Mouse (Mus musculus) layer of hippocampus, adult 2 months (tissue): Measurements from ENCODE around the gene Map2k6. TPM values are rescaled to one million over a fixed set of nuclear protein-coding genes. Genes with fewer than 3 reads are reported as not detected.

Source experiments
- DNase-seq, 2 experiments: peaks; one replicate each; pipeline ENCODE4 v3.0.0; 2022; ENCODE audit warnings: low spot score in 2 of 2
- H3K27ac ChIP-seq: fragments of 200-600 bp; 2 replicates; pipeline ENCODE4 v1.8.1; 2022
- H3K4me3 ChIP-seq: fragments of 200-600 bp; 2 replicates; pipeline ENCODE4 v1.8.1; 2022; ENCODE audit warnings: mild to moderate bottlenecking
- CTCF ChIP-seq: fragments of 200-600 bp; conservative IDR thresholded peaks from 2 replicates; pipeline ENCODE4 v1.8.1; 2022; ENCODE audit warnings: antibody characterized with exemption, mild to moderate bottlenecking, moderate library complexity
- total RNA-seq, 2 experiments: library from RNA; stranded (reverse); gene quantifications; 2 replicates each; pipeline ENCODE4 v1.2.3; 2021

The Map2k6 gene
- total RNA-seq, 2 experiments from 2014 or later = 32.3 to 33.3 TPM

DNA sequence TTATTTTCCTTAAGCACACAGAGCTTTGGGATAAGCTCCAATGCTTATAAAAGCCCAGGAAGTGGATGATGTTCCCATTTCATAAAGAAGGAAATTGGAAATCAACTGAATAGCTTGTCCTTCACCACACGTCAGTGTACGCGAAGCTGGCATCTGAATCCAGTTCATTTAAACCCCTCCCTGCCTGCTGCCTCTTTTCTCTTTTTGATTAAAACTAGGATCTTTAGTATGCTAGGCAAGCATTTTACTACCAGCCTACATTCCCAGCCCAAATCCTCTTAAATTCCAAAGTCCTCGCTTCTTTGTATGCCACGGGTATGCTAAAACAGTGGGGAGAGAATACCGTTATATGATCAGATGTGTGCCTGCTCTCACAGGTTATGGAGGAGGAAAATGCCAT, 17.8 kb downstream of the Map2k6 start:
- peak; percentile 36 to 51 for DNase-seq
- Histone ChIP-seq H3K27ac (peak overlapping the region; percentile 80), H3K4me3 (no peak overlapping the region)
- TF ChIP-seq CTCF = no peak

DNA sequence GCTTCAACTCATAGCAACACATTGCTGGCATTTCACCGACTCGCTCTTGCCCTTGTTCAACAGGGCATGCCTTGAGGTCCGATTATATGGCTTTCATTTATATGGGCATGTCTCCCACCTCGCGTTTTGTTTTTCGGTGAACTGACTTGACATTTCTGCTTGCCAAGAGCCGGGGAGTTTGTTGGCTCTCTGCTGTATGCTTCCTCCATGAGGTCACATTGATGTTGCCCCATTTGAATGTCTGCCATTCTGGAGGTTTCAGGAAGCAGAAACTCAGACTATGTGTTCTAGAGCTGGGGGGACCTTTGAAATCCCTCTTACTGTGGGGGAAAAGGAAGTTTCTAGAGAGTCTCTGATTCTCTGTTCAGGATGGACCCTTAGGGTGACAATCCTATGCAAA, 21.5 kb downstream of the Map2k6 start:
- Histone ChIP-seq H3K4me3 (no peak overlapping the region), H3K27ac (no peak overlapping the region)
- no peak for TF ChIP-seq CTCF
- DNase-seq = no peak

DNA sequence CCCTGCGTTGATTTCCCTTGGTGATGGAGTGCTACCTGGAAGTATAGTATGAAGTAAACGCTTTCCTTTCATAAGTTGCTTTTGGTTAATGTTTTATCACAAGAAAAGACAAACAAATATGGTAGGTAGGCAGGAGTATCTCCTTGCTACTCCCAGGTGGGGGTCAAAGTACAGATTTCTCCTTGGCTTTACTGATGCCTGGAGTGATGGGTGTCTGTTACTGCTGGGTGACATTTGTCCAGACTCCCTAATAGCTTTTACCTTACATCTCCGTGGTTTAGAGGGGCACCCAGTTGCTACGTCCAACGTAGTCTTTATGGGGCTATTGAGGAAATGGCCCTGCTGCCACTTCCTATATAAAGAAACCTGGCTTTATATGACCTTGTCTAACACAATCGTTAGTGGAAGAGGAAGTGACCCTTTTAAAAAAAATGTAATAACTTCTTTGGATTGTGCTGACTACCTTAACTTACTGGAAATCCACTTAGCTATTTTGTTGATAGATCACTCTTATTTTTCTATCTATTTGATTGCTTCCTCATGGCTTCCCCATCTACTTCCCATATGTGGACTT, 27.7 kb downstream of the Map2k6 start:
- no peak for TF ChIP-seq CTCF
- no peak for DNase-seq
- Histone ChIP-seq H3K27ac (peak overlapping the region; percentile 49; the same call in 1 of the 2 replicates), H3K4me3 (no peak overlapping the region)

- no peak for TF ChIP-seq CTCF
- peak in 1 of 2 experiments; percentile 25 for DNase-seq
- H3K4me3 ChIP-seq = no peak overlapping the region; the same call in 1 of the 2 replicates
- peak overlapping the region; percentile 49 for H3K27ac ChIP-seq
These were observed 28.2 kb downstream of the Map2k6 start for GRCm38 (mm10) chr11:110427159-110427561.

DNA sequence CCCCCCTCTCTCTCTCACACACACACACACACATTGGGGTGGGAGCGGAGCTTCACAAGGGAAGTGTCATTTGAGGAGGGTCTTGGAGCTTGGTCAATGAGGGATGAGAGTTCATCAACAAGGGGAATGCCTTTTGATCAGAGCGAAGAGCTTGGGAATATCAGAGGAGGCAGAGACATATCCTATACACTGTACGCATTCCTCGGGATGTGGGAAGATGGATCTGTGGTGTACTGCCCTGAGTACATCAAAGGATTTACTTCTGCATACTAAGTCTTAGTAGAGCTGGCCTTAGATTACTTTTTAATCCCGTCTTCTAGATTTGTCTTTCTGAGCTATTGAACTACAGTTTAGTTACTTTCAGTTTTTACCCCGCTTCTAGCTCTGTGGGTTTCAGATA, 30.1 kb downstream of the Map2k6 start:
- Histone ChIP-seq H3K4me3 (no peak overlapping the region), H3K27ac (no peak overlapping the region)
- TF ChIP-seq CTCF = no peak
- no peak for DNase-seq

DNA sequence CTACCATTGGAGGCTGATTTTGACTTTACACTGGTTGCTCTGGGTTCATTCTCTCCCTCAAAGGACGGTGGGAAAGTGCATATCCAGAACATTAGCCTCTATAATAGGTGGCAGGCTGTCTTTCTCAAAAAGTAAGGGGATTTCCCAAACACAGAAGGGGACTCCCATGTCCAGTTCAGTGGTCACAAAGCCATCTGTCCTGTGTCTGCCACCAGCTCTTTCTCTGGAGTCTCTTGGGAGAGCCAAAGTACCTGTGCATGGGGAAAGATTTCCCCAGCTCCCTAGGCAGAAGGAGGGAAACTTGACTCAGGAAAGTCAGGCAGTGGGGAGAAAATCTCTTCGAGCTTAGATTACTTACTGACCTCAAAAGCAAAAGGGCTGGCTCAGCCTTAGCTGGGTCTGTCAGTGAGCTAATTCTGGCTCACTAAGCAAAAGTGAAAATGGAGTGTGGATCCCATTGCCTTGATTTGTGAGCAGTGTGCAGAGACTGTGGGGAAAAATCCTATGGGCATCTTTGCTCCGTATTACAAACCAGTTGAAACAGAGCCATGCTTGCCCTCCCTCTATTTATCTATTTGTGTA, 31.0 kb downstream of the Map2k6 start:
- TF ChIP-seq CTCF = no peak
- DNase-seq = no peak
- H3K4me3 ChIP-seq = no peak overlapping the region

DNA sequence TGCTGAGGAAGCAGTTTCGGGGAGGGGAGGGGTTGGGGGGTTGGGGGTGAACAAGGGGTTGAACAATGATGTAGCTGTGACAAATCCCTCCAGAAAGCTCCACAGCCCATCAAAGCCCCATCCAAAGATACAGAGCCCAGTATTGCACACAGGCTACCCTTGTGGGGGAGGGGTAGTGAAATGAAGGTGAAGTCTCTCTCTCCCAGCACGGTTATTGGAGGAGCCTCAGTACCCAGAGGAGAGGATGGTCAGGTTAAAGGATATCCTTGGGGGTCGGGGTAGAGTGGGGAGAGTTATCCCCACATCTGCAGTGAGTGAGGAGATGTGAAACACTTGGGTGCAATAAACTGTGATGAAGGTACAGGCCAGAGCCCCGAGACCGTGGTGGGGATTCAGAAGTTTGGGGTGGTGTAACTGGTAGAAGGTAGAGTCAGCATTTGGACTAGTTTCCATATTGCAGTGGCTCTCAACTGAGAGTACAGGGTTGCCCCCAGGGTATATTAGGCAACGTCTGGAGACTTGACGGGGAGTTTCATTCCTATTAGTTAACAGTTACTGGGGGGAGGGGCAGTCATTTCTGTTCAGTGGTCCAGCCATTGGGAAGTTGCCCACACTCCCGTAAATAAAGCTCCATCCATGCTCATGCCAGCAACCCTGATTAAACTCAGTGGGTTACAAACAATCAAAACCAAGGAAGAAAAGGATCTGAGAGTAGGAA, 37.1 kb downstream of the Map2k6 start:
- H3K27ac ChIP-seq = no peak overlapping the region
- DNase-seq = no peak
- H3K4me3 ChIP-seq = no peak overlapping the region
- TF ChIP-seq CTCF = no peak

More for the DNA sequence above, 31.0 kb downstream of the Map2k6 start:
- H3K27ac ChIP-seq = no peak overlapping the region

DNA sequence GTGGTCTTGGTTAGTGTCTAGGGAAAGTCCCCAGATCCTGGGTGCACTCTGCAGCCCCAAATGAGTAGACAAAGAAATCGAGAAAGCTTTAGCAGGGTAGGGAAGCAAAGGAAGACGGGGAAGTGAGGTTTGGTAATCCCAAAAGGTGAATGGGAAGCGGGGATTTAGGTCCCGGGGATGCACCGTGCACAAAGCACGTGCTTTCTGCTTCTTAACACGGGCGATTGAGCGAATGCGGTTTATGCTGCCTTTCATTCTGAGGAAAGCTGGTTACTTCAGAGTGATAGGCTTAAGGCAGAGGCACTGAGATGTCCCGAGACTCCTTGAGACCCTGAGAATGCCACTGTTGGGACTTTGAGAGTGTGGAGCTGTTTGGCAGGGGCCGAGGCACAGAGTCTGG, 38.1 kb downstream of the Map2k6 start:
- no peak overlapping the region for H3K4me3 ChIP-seq
- no peak overlapping the region for H3K27ac ChIP-seq
- TF ChIP-seq CTCF = no peak
- no peak for DNase-seq

- Histone ChIP-seq H3K4me3 (no peak overlapping the region), H3K27ac (no peak overlapping the region)
- no peak for TF ChIP-seq CTCF
- DNase-seq = no peak
These were observed 39.2 kb downstream of the Map2k6 start for GRCm38 (mm10) chr11:110438135-110438534.

DNA sequence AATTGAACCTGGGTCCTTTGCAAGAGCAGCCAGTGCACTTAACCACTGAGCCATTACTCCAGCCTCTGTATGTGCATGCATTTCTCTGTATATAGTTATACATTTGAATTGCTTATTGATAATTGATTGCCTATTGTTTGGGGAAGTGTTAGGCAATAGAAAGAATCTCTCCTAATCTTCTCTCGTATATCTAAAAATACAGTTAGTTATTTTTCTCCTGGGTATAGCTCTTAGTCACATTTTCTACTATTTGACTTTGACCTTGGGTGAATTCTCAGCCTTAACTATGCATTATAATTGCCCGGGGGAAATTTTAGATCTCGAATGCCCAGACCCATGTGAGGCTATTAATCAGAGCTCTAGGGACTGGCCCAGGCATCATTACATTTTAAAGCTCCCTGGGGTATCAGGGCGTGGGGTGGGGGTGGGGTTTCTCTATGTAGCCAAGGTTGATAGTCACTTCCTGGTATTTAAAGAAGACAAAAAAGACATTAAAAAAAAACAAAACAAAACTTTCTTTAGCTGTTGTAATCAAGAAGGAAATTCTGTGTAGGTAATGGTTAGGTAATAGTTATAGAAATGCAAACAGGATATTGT, 39.9 kb downstream of the Map2k6 start:
- Histone ChIP-seq H3K27ac (no peak overlapping the region), H3K4me3 (no peak overlapping the region)
- no peak for TF ChIP-seq CTCF
- DNase-seq = no peak

DNA sequence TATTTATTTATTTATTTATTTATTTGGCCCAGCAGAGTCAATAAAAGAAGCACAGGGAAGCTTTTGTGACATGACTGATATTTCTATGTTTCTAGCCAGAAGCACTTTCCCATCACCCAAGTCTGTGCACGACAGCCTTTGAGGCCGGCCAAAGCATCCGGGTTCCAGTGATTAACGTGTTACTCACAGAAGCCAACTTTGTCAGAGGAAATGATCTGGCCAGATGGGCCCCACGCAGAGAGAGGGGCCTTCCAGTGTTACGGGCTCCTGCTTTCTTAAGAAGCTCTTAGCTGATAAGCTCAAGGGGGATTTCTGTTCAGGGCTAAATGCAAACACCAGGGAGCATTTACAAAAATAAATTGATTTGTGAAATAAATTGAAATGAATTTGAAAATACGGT, 40.4 kb downstream of the Map2k6 start:
- no peak overlapping the region for H3K27ac ChIP-seq
- H3K4me3 ChIP-seq = no peak overlapping the region
- no peak for DNase-seq
- TF ChIP-seq CTCF = no peak

GRCm38 (mm10) chr11:110444576-110444975, 45.7 kb downstream of the Map2k6 start:
- no peak for TF ChIP-seq CTCF
- Histone ChIP-seq H3K4me3 (no peak overlapping the region), H3K27ac (no peak overlapping the region)
- DNase-seq = no peak

DNA sequence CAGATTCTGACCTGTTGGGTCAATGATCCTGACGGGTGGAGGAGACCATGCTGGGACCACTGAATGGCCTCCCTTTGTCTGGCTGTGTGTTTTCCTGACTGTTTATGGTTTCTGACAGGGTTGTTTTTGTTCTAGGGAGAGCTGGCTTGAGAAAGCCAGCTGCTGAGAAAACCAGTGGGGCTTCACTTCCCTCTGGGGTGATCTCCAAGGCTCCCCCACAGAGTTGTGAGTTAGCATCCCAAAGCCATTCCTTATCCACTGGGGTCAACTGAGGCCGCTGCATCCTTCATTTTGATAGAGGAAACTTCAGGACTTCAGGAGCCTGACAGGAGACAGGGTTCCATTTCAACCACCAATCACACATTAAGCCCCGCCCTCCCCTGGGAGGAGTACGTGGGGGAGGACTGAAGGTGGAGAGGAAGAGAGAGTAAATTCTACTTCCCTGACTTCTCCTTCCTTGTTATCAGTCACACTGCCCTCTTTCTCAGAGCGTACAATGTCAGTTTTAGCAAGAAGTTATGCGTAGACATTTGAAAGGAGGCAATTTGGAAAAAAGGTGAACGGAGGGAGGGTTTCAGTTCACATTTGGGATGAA, 49.3 kb downstream of the Map2k6 start:
- no peak for DNase-seq
- Histone ChIP-seq H3K27ac (peak overlapping the region; percentile 78; the same call in 1 of the 2 replicates), H3K4me3 (peak overlapping the region; percentile 43; the same call in 1 of the 2 replicates)
- TF ChIP-seq CTCF = no peak
